In genomic region chr1:63763212-63763694, GRCm38 (mm10) we compare ENCODE assay signal across 9 mouse cellular contexts. TPM values are rescaled to one million over a fixed set of nuclear protein-coding genes. Genes with fewer than 3 reads are reported as not detected.
DNase-seq lines count a peak whose midpoint lies in the region; ATAC-seq and TF ChIP-seq lines count a peak whose summit lies in the region.
"Had no signal": no experiment of that assay in that cellular context is flagged by ENCODE, and none has a peak within 500 bp of the region (broad histone marks: within the 10 kb centered on the region; RNA-seq: fewer than 3 reads in every experiment).

No protein-coding gene starts in this region.

- H3K4me3 ChIP-seq in heart, adult 2 months: no peak overlapping the region
- H3K4me3 ChIP-seq in heart, embryonic 11.5 days (ENCODE audit: low read depth, low read length): no peak overlapping the region
- H3K4me3 ChIP-seq: liver, embryonic 15.5 days had no signal

- no peak overlapping the region for H3K4me2 ChIP-seq in heart, embryonic 11.5 days
- H3K4me2 ChIP-seq: liver, embryonic 15.5 days had no signal

- no peak overlapping the region for H3K9ac ChIP-seq in heart, adult 2 months (ENCODE audit: low read depth, low read length)
- H3K9ac ChIP-seq in heart, embryonic 11.5 days (ENCODE audit: low read depth, low read length): no peak overlapping the region
- H3K9ac ChIP-seq: liver, embryonic 15.5 days had no signal

- H3K27ac ChIP-seq in heart, adult 2 months: no peak overlapping the region; the same call in 1 of the 2 replicates
- H3K27ac ChIP-seq in heart, embryonic 11.5 days (ENCODE audit: low read depth, low read length): no peak overlapping the region
- H3K27ac ChIP-seq: liver, embryonic 15.5 days had no signal

- H3K79me2 ChIP-seq in heart, adult 2 months (replicated peaks; ENCODE audit: control insufficient read depth, insufficient read depth, low read length): no peaks in the 10 kb centered on the region

- no peaks in the 10 kb centered on the region for H3K27me3 ChIP-seq in heart, adult 2 months (ENCODE audit: control insufficient read depth, insufficient read depth, low read length)
- H3K27me3 ChIP-seq in heart, embryonic 11.5 days (ENCODE audit: control insufficient read depth, insufficient read depth, low read length): no peaks in the 10 kb centered on the region
- H3K27me3 ChIP-seq: liver, embryonic 15.5 days had no signal

- intact Hi-C loops in heart, adult 2 months (cut with DNase I): loop anchor here (1.0 to 10.0 kb wide), 2 partner anchors 362 to 685 kb away; partner anchors contain the start of gene Klf7
- intact Hi-C loops in left cerebral cortex, postnatal 36 days (cut with DNase I): loop anchor here (2.0 to 10.0 kb wide), 3 partner anchors 358 to 852 kb away; partner anchors contain the start of gene Mettl21a

- H3K36me3 ChIP-seq in heart, adult 2 months (ENCODE audit: control insufficient read depth, insufficient read depth, low read length): no peaks in the 10 kb centered on the region
- H3K36me3 ChIP-seq in heart, embryonic 11.5 days (ENCODE audit: control insufficient read depth, insufficient read depth, low read length): no peaks in the 10 kb centered on the region
- H3K36me3 ChIP-seq: liver, embryonic 15.5 days had no signal

- no peak for ATAC-seq in heart, embryonic 11.5 days (replicated peaks; ENCODE audit: insufficient number of reproducible peaks, low FRiP score, low TSS enrichment)

- 13% methylated on average over 3 of the region's 3 CpGs for WGBS in heart, adult 2 months
- 44% methylated on average over 3 of the region's 3 CpGs for WGBS in heart, embryonic 11.5 days (ENCODE audit: insufficient replicate concordance)

- no peak for TF ChIP-seq EP300 in heart, adult 2 months (IDR thresholded peaks at IDR 0.05; ENCODE audit: insufficient read depth, low read depth, low read length)

- no peaks in the 10 kb centered on the region for H3K9me3 ChIP-seq in heart, embryonic 11.5 days (replicated peaks; ENCODE audit: control insufficient read depth, low read length)
- H3K9me3 ChIP-seq: liver, embryonic 15.5 days had no signal

- peak; percentile 20 to 25 for DNase-seq in heart, adult 2 months
- peak; percentile 63 to 79 for DNase-seq in cerebellum, postnatal 36 days
- peak; percentile 21 for DNase-seq in heart, adult 8-10 months (ENCODE audit: low spot score)
- peak; percentile 1 to 18 for DNase-seq in kidney, adult 8-10 months
- DNase-seq in left cerebral cortex, postnatal 36 days (ENCODE audit: low spot score in 2 of 2): peak; percentile 54 to 62
- peak; percentile 34 for DNase-seq in naive thymus-derived CD4-positive, alpha-beta T cell, adult 2 months (ENCODE audit: low read depth)
- DNase-seq in testis, postnatal 10 days (ENCODE audit: low spot score): no peak

- TF ChIP-seq CTCF in heart, adult 2 months (IDR thresholded peaks at IDR 0.05): peak; percentile 70

- TF ChIP-seq POLR2A in heart, adult 2 months (IDR thresholded peaks at IDR 0.05; ENCODE audit: insufficient read depth, low read depth, low read length): no peak

- no peaks in the 10 kb centered on the region; the same call in 1 of the 2 replicates for H3K4me1 ChIP-seq in heart, adult 2 months (ENCODE audit: control insufficient read depth, insufficient read depth, low read length)
- no peaks in the 10 kb centered on the region; the same call in 1 of the 2 replicates for H3K4me1 ChIP-seq in heart, embryonic 11.5 days (ENCODE audit: control insufficient read depth, insufficient read depth, low read length)
- H3K4me1 ChIP-seq: liver, embryonic 15.5 days had no signal

RNA-seq across cellular contexts. Expression of gene 4933402D24Rik, which starts 5.8 kb away (rescaled TPM):
- not detected for total RNA-seq in heart, adult 2 months (2021)
- not detected in 2 replicates for polyA plus RNA-seq in heart, adult 2 months (2012; rRNA removed)
- 0.37 TPM in 1 of 2 replicates, not detected in the other for polyA plus RNA-seq in heart, embryonic 11.5 days (2014; fragmentation: Nextera tagmentation; extraction: Ambion mirVana)
- not detected for total RNA-seq in heart, adult 8-10 months (2022)
- under 1 TPM; 0.23 to 0.25 TPM for total RNA-seq in left cerebral cortex, postnatal 36 days (2021)
- polyA plus RNA-seq: liver, embryonic 15.5 days had no signal

RNA-seq across cellular contexts. Expression of gene Fastkd2, which starts 32.8 kb away (rescaled TPM):
- 10 to 100 TPM; 27.1 to 36.1 TPM for total RNA-seq in heart, adult 2 months (2021)
- polyA plus RNA-seq in heart, adult 2 months (2012; rRNA removed): 6.7 and 19.5 TPM in 2 replicates
- 59.2 and 62.7 TPM in 2 replicates for polyA plus RNA-seq in heart, embryonic 11.5 days (2014; fragmentation: Nextera tagmentation; extraction: Ambion mirVana)
- total RNA-seq in heart, adult 8-10 months (2022): 10 to 100 TPM; 25.3 to 35.4 (median 32.6) TPM
- total RNA-seq in left cerebral cortex, postnatal 36 days (2021): 10 to 100 TPM; 18.4 to 20.7 TPM

RNA-seq across cellular contexts. Expression of gene Mdh1b, which starts 33.1 kb away (rescaled TPM):
- not detected for total RNA-seq in heart, adult 2 months (2021)
- 0.33 TPM in 1 of 2 replicates, not detected in the other for polyA plus RNA-seq in heart, adult 2 months (2012; rRNA removed)
- not detected in 2 replicates for polyA plus RNA-seq in heart, embryonic 11.5 days (2014; fragmentation: Nextera tagmentation; extraction: Ambion mirVana)
- total RNA-seq in heart, adult 8-10 months (2022): not detected
- total RNA-seq in left cerebral cortex, postnatal 36 days (2021): 1 to 10 TPM in 1 of 2 experiments, under 1 TPM in 1; 0.72 to 1.1 TPM
- polyA plus RNA-seq: liver, embryonic 15.5 days had no signal
